Mouse (Mus musculus): Measurements from ENCODE around the gene Fzd7. TPM values are rescaled to one million over a fixed set of nuclear protein-coding genes. Genes with fewer than 3 reads are reported as not detected.

Gene Fzd7
- total and polyA plus RNA-seq, 2 experiments, result 4.5 to 11.7 TPM

- no peak for DNase-seq (ENCODE audit: extremely low read depth, low read depth, low spot score)
- WGBS, result 75% methylated on average over 8 of the region's 8 CpGs
- no peak overlapping the region for H3K4me3 ChIP-seq (ENCODE audit: insufficient read depth, low read depth, low read length)
- no peak overlapping the region for H3K9ac ChIP-seq (ENCODE audit: low read depth, low read length)
- no peak overlapping the region for H3K27ac ChIP-seq (replicated peaks; ENCODE audit: insufficient read depth, low read depth, low read length)
- TF ChIP-seq POLR2A (IDR thresholded peaks at IDR 0.05; ENCODE audit: extremely low read depth, insufficient read depth, low read length), result no peak
- H3K27me3 ChIP-seq (ENCODE audit: control insufficient read depth, insufficient read depth, low read length), result no peaks in the 10 kb centered on the region
- no peaks in the 10 kb centered on the region for H3K4me1 ChIP-seq (ENCODE audit: control insufficient read depth, insufficient read depth, low read length)
- H3K36me3 ChIP-seq (ENCODE audit: control insufficient read depth, insufficient read depth, low read length), result no peaks in the 10 kb centered on the region
- no peaks in the 10 kb centered on the region for H3K79me2 ChIP-seq (ENCODE audit: control insufficient read depth, insufficient read depth, low read length)
These were observed 23.3 kb upstream of the Fzd7 start for GRCm38 (mm10) chr1:59458886-59459285.

- no peak overlapping the region for H3K27ac ChIP-seq (replicated peaks; ENCODE audit: insufficient read depth, low read depth, low read length)
- H3K4me1 ChIP-seq (ENCODE audit: control insufficient read depth, insufficient read depth, low read length), result no peaks in the 10 kb centered on the region
- no peaks in the 10 kb centered on the region for H3K27me3 ChIP-seq (ENCODE audit: control insufficient read depth, insufficient read depth, low read length)
- H3K79me2 ChIP-seq (ENCODE audit: control insufficient read depth, insufficient read depth, low read length), result no peaks in the 10 kb centered on the region
- no peak overlapping the region for H3K9ac ChIP-seq (ENCODE audit: low read depth, low read length)
- H3K36me3 ChIP-seq (ENCODE audit: control insufficient read depth, insufficient read depth, low read length), result no peaks in the 10 kb centered on the region
- no peak for TF ChIP-seq POLR2A (IDR thresholded peaks at IDR 0.05; ENCODE audit: extremely low read depth, insufficient read depth, low read length)
- no peak for TF ChIP-seq CTCF (IDR thresholded peaks at IDR 0.05; ENCODE audit: low read depth, low read length)
- 61% methylated on average over 17 of the region's 17 CpGs for WGBS
- DNase-seq (ENCODE audit: extremely low read depth, low read depth, low spot score), result no peak
- no peak overlapping the region for H3K4me3 ChIP-seq (ENCODE audit: insufficient read depth, low read depth, low read length)
These were observed 17.3 kb upstream of the Fzd7 start for GRCm38 (mm10) chr1:59464696-59465639.

- DNase-seq (ENCODE audit: extremely low read depth, low read depth, low spot score), result no peak
- no peak overlapping the region for H3K9ac ChIP-seq (ENCODE audit: low read depth, low read length)
- no peaks in the 10 kb centered on the region for H3K79me2 ChIP-seq (ENCODE audit: control insufficient read depth, insufficient read depth, low read length)
- no peaks in the 10 kb centered on the region for H3K4me1 ChIP-seq (ENCODE audit: control insufficient read depth, insufficient read depth, low read length)
- H3K27ac ChIP-seq (replicated peaks; ENCODE audit: insufficient read depth, low read depth, low read length), result no peak overlapping the region
- whole genome bisulfite sequencing, result 95% methylated on average over 9 of the region's 9 CpGs
- no peaks in the 10 kb centered on the region for H3K36me3 ChIP-seq (ENCODE audit: control insufficient read depth, insufficient read depth, low read length)
- no peaks in the 10 kb centered on the region for H3K27me3 ChIP-seq (ENCODE audit: control insufficient read depth, insufficient read depth, low read length)
- no peak overlapping the region for H3K4me3 ChIP-seq (ENCODE audit: insufficient read depth, low read depth, low read length)
- TF ChIP-seq POLR2A (IDR thresholded peaks at IDR 0.05; ENCODE audit: extremely low read depth, insufficient read depth, low read length) (no peak), CTCF (IDR thresholded peaks at IDR 0.05; ENCODE audit: low read depth, low read length) (no peak)
These were observed 16.6 kb upstream of the Fzd7 start for GRCm38 (mm10) chr1:59465640-59466008.

GRCm38 (mm10) chr1:59469170-59469569 is 13.1 kb upstream of the Fzd7 start:
- Histone ChIP-seq H3K4me1 (ENCODE audit: control insufficient read depth, insufficient read depth, low read length) (no peaks in the 10 kb centered on the region), H3K27me3 (ENCODE audit: control insufficient read depth, insufficient read depth, low read length) (no peaks in the 10 kb centered on the region), H3K4me3 (ENCODE audit: insufficient read depth, low read depth, low read length) (no peak overlapping the region), H3K36me3 (ENCODE audit: control insufficient read depth, insufficient read depth, low read length) (no peaks in the 10 kb centered on the region), H3K9ac (ENCODE audit: low read depth, low read length) (no peak overlapping the region), H3K79me2 (ENCODE audit: control insufficient read depth, insufficient read depth, low read length) (no peaks in the 10 kb centered on the region), H3K27ac (replicated peaks; ENCODE audit: insufficient read depth, low read depth, low read length) (no peak overlapping the region)
- TF ChIP-seq CTCF (IDR thresholded peaks at IDR 0.05; ENCODE audit: low read depth, low read length) (no peak), POLR2A (IDR thresholded peaks at IDR 0.05; ENCODE audit: extremely low read depth, insufficient read depth, low read length) (no peak)
- no peak for DNase-seq (ENCODE audit: extremely low read depth, low read depth, low spot score)
- 83% methylated on average over 4 of the region's 4 CpGs for WGBS

- Histone ChIP-seq H3K4me1 (ENCODE audit: control insufficient read depth, insufficient read depth, low read length) (no peaks in the 10 kb centered on the region), H3K36me3 (ENCODE audit: control insufficient read depth, insufficient read depth, low read length) (no peaks in the 10 kb centered on the region), H3K79me2 (ENCODE audit: control insufficient read depth, insufficient read depth, low read length) (no peaks in the 10 kb centered on the region), H3K27ac (replicated peaks; ENCODE audit: insufficient read depth, low read depth, low read length) (no peak overlapping the region), H3K4me3 (ENCODE audit: insufficient read depth, low read depth, low read length) (no peak overlapping the region), H3K27me3 (ENCODE audit: control insufficient read depth, insufficient read depth, low read length) (no peaks in the 10 kb centered on the region), H3K9ac (ENCODE audit: low read depth, low read length) (no peak overlapping the region)
- TF ChIP-seq CTCF (IDR thresholded peaks at IDR 0.05; ENCODE audit: low read depth, low read length) (no peak), POLR2A (IDR thresholded peaks at IDR 0.05; ENCODE audit: extremely low read depth, insufficient read depth, low read length) (no peak)
- no peak for DNase-seq (ENCODE audit: extremely low read depth, low read depth, low spot score)
- 84% methylated on average over 4 of the region's 4 CpGs for WGBS
These were observed 11.5 kb upstream of the Fzd7 start for GRCm38 (mm10) chr1:59470766-59471165.

Data from liver, adult 2 months (tissue).